Mouse (Mus musculus) skeletal muscle tissue, adult 2 months (tissue): ENCODE results near the gene Gm45234.

ENCODE experiments used
- DNase-seq: peaks from one replicate; pipeline ENCODE4 v3.0.0-alpha.2; 2012; ENCODE audit warnings: low read depth, low spot score

Gene Gm45234

DNA sequence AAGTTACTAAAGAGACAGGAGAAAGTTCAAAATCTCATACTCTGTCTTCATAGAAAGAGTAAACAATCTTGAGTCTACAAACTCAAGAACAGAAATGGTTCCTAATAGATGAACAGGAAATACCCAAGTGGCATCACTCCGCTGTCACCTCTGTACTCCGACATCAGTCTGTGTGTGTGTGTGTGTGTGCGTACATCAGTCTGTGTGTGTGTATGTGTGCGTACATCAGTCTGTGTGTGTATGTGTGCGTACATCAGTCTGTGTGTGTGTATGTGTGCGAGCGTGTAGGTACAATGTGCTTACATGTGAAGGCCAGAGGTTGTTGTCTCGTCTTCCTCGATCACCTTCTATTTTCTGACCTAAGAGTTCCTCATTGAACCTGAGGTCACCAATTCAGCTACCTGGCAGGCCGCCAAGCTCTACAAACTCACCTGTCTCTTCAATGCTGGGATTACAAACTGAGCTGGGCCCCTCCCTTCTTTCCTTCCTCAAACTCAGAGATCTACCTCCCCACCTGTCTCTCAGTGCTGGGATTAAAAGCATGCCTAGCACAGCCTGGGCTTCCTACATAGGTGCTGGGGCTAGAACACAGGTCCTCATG, 47.4 kb downstream of the Gm45234 start:
- DNase-seq = no peak

DNA sequence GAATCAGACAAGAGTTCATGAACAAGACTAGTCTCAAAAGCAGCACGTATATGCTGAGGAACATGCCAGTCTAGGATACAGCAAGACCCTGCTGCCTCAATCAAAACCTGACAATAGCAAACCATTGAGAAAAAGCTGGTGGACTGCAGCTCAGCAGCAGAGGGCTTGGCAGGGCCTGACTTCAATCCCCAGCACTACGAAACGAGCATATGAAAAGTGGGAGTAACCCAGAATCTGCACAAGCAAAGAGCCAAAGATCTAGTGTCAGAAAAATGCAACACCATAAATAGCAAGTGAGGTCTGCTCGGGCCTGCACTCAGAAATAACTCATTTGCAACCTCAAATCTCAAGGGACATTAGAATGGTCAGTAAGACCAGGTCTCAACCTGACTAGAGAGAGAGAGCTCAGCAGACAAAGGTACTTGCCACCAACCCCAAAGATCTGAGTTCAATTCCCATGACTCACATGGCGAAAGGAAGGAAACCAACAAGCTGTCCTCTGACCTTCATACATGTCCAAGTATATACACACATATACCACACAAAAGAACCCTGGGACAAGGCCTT, 49.7 kb downstream of the Gm45234 start:
- DNase-seq = no peak

DNA sequence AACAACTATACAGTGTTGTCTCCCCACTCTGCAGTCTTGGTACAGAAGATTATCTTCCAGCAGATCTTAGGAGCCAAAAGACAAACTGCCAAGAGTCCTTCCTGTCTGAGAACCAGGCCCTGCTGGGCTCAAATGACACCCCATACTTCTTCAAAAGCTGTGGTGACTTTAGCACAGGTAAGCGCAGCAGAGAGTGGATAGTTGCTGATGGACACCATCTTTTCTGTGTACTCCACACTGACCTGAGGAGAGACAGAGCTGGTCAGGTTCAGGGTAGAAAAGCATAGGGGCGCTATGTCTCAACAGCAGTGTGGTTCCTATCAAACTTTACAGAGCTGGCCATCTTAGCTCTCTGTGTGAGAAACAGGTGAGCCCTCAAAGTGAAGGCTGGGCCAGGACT, 51.4 kb downstream of the Gm45234 start:
- DNase-seq = no peak

GRCm38 (mm10) chr6:124703789-124704188, 52.0 kb downstream of the Gm45234 start:
- DNase-seq = no peak

- DNase-seq = peak; percentile 32
These were observed 53.1 kb downstream of the Gm45234 start for GRCm38 (mm10) chr6:124702784-124703103.

GRCm38 (mm10) chr6:124702102-124702783, 53.6 kb downstream of the Gm45234 start:
- no peak for DNase-seq

GRCm38 (mm10) chr6:124701338-124701737, 54.5 kb downstream of the Gm45234 start:
- no peak for DNase-seq

GRCm38 (mm10) chr6:124699962-124700610, 55.7 kb downstream of the Gm45234 start:
- peak; percentile 83 for DNase-seq

- no peak for DNase-seq
These were observed 56.5 kb downstream of the Gm45234 start for GRCm38 (mm10) chr6:124699366-124699765.

GRCm38 (mm10) chr6:124698751-124699150, 57.1 kb downstream of the Gm45234 start:
- DNase-seq = no peak

DNA sequence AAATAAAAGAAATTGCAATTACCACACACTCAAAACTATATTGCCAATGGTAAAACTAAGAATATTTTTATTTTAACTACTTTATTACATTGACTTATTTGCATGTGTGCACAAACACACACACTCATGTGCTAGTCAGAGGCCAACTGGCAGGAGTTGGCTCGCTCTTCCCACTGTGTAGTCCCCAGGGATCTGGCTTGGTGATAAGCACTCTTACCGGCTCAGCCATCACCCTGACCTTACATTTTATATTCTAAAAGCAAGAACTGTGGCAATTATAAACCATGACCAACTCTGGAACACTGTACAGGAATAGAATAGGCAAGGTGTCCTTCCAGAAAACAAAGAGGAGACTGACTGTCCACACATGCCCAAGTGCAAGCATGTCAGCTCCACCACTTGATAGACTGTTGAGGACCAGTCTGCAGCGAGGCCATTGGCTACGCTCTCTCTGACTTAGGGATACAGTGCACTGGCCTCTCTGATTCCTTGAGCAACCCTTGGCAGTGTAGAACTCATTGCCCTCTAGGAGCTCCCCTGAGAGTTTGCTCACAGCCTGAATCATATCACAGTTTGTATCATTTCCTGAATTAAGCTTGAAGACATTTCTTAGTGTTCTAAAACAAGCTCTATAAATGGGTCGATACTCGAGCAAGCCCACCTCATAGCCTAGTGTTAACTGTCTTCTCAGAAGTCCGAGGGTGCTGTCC, 59.2 kb downstream of the Gm45234 start:
- no peak for DNase-seq

GRCm38 (mm10) chr6:124694166-124694955, 61.5 kb downstream of the Gm45234 start:
- DNase-seq = peak; percentile 52

GRCm38 (mm10) chr6:124693243-124693981, 62.4 kb downstream of the Gm45234 start:
- no peak for DNase-seq

DNA sequence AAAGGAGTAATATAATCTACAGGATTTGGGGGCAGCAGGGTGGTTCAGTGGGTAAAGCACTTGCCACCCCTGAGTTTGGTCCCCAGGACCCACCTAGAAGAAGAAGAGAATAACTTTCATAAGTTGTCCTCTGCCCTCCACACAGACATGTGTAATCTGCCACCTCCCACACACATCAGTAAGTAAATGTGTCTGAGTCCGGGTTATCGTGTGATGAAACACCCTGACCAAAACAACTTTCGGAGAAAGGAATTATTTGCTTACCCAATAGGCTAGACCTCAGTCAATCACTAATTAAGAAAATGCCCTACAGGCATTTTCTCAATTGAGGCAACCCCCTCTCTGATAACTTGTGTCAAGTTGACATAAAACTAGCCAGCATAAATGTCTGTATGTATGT, 65.3 kb downstream of the Gm45234 start:
- no peak for DNase-seq
